Mouse (Mus musculus) CH12.LX (cell line): Measurements from ENCODE around the gene Wdr38.
A peak's percentile ranks its signal among the peaks of the same experiment; 100 is the strongest.

ENCODE experiments used
- CTCF ChIP-seq, 2 experiments: IDR thresholded peaks in 1 of 2; conservative IDR thresholded peaks in 1 of 2; 2 replicates each; pipeline ENCODE4 v1.5.1; 2011 to 2012; ENCODE audit warnings: low read depth in 2 of 2, low read length in 2 of 2, improper control_type of control experiment in 1 of 2, inconsistent platforms in 1 of 2, mild to moderate bottlenecking in 1 of 2, moderate library complexity in 1 of 2
- ELF1 ChIP-seq: IDR thresholded peaks from 2 replicates; pipeline ENCODE4 v1.6.1; 2014; ENCODE audit warnings: low read depth, mild to moderate bottlenecking, inconsistent platforms, low read length, improper control_type of control experiment
- HCFC1 ChIP-seq: IDR thresholded peaks from 2 replicates; pipeline ENCODE4 v1.6.1; 2012; ENCODE audit warnings: low read depth, mild to moderate bottlenecking, inconsistent platforms, low read length, improper control_type of control experiment
- POLR2A ChIP-seq: IDR thresholded peaks from 2 replicates; pipeline ENCODE4 v1.6.1; 2011; ENCODE audit warnings: low read depth, mild to moderate bottlenecking, improper control_type of control experiment, low read length
- POLR2AphosphoS2 ChIP-seq: IDR thresholded peaks from 2 replicates; pipeline ENCODE4 v1.6.1; 2011; ENCODE audit warnings: low read depth, low read length, improper control_type of control experiment
- ZKSCAN1 ChIP-seq: IDR thresholded peaks from 2 replicates; pipeline ENCODE4 v1.6.1; 2012; ENCODE audit warnings: low read depth, inconsistent platforms, low read length, improper control_type of control experiment, borderline replicate concordance

- TF ChIP-seq ZKSCAN1 (no peak), ELF1 (no peak), CTCF (conservative IDR thresholded peaks at IDR 0.05 in 1 of 2, IDR thresholded peaks at IDR 0.05 in 1 of 2; ENCODE audit: low read depth in 2 of 2, low read length in 2 of 2) (no peak), POLR2AphosphoS2 (peak; percentile 83), POLR2A (peak; percentile 41), HCFC1 (no peak)
These were observed 2.8 kb downstream of the Wdr38 start for GRCm38 (mm10) chr2:38999910-39000586.
